Mouse (Mus musculus): Measurements from ENCODE around the gene Cilp2.

The Cilp2 gene

DNA sequence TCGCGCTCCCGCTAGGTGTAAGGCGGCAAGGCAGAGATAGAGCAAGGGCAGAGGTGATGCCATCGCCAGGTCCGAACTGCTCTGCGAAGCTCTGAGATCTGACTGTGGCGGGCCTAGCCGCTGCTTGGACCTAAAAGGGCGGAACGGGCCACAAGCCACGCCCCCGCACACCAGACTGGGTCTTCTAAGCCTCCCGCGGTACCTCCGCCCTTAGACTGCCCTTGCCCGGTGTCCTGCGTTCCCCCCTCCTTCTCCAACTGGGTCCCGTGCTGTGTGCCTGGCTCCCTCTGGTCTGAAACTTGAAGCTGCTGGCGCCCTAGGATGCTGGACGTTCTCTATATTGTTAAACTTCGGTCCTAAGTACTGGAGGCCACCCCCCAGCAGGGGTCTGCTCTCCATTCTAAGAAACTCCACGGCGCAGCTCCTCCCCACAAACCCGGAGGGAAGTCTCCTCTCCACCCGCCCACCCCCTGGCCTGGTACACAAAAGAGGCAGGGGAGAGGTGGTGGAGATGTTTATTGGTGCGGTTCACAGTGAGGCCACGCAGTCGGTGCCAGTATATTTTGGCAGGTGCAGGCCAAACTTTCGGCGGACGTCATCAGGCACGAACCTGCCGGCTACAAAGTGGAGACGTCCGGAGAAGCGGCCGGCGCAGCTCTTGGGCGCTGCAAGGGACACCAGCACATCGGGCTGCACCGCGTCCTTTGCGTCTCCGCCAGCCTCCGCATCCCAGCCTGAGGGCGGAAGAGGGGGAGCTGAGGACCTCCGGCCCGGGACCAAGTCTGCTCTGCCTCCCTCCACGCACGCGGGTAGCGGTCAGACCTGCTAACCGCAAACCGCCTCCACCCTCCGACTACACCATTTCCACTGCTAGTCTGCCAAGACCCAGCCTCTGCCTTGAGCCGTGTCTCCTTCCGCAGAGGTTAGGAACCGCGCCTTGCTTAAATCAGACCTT lies at the start of gene Cilp2:
TSS of gene Cilp2 (minus strand) at position 399 of the 955 bp plus-strand sequence.
- DNase-seq (ENCODE audit: low read depth in 2 of 2, low spot score in 2 of 2) = no peak

DNA sequence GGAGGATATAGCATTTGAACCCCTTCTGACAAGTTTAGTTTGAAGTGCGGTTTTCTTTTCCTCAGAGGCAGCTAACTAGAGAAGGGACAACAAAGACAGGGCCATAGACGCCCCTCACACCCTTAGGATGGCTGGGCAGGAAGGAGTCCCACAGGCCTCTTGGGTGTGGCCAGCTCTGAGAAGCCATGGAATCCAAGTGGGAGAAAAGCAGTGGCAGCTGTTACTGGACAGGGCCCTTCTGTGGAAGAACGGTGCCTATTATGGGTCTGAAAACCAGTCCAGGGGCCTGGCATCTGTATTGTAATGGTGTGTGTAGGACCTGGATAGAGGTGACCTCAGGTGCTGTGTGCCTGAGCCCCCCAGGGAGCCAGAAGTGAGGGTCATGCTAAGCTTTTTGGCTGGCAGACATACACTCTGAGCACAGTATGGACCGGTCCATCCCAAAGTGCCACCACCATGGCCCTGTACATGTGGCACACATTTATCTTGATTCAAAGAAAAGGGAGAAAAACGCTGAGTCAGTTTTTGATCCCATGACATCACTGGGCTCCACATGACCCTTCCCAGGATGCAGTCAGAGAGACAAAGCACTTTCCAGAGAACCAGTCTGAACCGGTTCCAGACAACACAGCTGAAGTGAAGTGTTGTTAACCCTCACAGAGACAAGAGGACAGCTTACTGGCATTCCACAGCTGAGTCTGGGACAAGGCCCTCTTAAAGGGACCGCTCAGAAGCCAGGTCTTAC lies 48.7 kb upstream of the Cilp2 start:
- DNase-seq (ENCODE audit: low read depth in 2 of 2, low spot score in 2 of 2) = no peak

GRCm38 (mm10) chr8:69935431-69935830 lies 47.9 kb upstream of the Cilp2 start:
- DNase-seq (ENCODE audit: low read depth in 2 of 2, low spot score in 2 of 2) = no peak

DNA sequence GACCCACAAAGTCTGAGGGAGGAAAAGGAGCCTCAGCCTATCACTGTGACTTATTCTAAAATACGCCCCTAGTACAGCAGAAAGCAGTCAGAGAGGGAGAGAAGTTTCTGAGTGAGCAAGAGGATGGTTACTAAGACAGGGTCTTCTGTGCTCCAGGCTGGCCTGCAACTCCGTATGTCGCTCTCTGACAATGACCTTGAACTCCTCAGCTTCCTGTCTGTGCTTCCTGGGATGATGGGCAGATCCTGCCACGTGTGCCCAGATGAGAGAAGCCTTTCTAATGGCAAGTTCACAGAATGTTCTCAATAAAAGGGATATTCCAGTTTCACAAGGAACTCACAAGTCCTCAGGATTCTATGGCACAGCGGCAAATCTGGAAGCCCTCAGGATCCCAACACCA lies 47.1 kb upstream of the Cilp2 start:
- DNase-seq (ENCODE audit: low read depth in 2 of 2, low spot score in 2 of 2) = no peak

- no peak for DNase-seq (ENCODE audit: low read depth in 2 of 2, low spot score in 2 of 2)
Measured at GRCm38 (mm10) chr8:69933811-69934210, 46.3 kb upstream of the Cilp2 start.

DNA sequence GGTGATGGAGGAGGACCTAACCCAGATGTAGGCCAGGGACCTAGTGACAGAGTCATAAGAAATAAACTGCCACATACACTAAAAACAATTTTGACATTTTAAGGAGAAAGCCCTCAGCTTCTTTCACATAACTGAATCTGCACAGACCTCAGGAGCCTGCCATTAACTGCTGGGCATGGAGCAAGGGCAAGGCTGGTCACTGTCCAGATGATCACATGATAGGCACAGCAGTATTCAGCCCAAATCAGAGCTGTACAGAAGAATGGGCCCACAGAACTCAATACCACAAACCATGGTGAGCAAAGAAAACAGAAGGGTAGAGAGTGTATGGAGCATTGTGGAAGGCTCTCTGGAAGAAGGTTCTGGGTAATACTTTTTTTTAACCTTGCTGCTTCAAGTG lies 39.4 kb upstream of the Cilp2 start:
- DNase-seq (ENCODE audit: low read depth in 2 of 2, low spot score in 2 of 2) = no peak

DNA sequence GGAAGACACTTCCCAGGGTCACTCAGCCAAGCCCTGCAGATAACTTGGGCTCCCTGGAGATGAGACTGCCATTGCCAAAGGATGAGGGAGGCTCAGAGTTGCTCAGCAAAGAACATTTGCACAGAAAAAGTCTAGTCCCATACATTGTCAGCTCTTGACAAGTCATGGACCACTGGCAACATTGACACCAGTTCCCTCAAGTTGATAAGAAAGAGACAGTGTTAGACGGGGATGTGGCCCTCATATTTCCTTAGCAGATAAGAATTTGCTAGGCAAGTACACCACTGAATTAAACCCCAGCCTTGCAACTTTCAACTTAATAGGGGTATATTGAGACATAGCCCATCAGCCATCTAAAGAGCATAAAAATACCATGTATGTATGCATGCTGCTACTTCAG lies 36.5 kb upstream of the Cilp2 start:
- no peak for DNase-seq (ENCODE audit: low read depth in 2 of 2, low spot score in 2 of 2)

DNA sequence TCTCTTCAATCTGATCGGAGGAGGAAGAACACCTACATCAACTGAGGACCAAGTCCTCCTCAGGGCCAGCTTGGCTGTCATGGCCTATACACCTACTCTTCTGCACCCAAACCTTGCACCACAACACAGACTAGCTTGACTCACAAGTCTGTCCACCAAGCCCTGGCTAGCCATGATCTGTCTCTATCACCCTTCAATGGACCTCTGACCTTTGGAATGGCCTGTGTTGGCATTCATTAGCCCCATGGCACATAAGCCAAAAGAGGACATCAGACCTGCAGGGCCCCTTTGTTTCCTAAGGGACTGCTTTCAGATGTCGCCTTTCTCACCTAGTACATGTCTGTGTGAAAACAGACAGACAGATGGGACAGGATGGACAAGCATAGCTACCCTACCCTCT lies 33.7 kb upstream of the Cilp2 start:
- DNase-seq (ENCODE audit: low read depth in 2 of 2, low spot score in 2 of 2) = no peak

- peak; percentile 61 to 80 for DNase-seq (ENCODE audit: low read depth in 2 of 2, low spot score in 2 of 2)
Measured at GRCm38 (mm10) chr8:69919876-69920662, 32.6 kb upstream of the Cilp2 start.

DNA sequence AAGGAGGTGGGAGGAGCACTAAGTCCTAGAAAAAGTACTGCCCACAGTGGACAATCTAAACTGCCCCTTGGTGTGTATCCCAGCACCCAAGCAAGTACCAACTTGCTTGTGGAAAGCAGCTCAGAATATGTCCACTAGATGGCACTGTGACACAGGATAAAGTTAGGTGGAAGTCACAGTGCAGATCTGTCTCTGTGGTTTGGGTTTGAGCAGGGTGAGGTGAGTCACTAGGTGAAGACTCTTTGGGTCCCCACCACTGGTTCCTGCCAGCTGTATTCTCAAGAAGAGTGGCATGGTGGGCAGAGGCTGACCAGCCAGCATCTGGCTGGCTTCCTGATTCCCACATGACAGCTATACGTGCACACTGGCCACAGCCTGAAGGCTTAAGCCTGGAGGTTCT lies 31.5 kb upstream of the Cilp2 start:
- DNase-seq (ENCODE audit: low read depth in 2 of 2, low spot score in 2 of 2) = peak; percentile 81 to 89

DNA sequence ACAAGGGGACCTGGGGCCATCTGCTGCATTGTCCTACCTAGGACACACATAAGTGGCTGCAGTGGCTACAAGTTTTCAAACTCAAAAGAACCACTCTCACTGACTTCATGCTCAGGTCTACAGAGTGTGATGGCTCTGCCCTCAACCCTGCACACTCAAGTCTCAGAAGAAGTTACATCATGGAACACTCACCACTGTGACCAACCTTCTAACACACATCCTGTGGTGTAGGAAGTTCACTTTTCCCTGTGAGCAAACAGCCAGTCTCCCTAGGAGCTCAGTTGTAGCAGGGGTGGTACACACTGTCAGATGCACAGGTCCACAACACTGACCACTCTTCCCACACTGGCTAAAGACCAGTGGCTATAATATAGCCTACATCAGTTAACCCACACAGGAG lies 31.0 kb upstream of the Cilp2 start:
- no peak for DNase-seq (ENCODE audit: low read depth in 2 of 2, low spot score in 2 of 2)

- DNase-seq (ENCODE audit: low read depth in 2 of 2, low spot score in 2 of 2) = no peak
Measured at GRCm38 (mm10) chr8:69915748-69916147, 28.3 kb upstream of the Cilp2 start.

DNA sequence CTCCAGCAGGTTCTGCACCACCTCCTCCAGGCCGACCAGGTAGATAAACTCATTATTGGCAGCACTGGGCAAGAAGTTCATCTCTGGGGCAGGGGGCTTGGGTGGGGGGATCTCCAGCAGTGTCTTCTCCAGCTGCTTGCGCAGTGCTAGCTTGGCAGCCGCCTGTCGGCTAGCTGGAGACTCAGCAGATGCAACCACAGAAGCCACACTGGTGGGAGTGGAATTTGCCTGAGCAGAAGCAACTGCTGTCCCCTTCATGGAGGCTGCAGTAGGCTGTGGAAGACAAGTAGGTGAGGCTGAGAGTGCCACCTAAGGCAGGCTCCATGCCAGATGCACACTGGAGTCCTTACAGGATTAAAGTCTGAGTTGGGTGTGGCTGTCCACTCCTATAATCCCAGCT lies 27.0 kb upstream of the Cilp2 start:
- DNase-seq (ENCODE audit: low read depth in 2 of 2, low spot score in 2 of 2) = no peak

GRCm38 (mm10) chr8:69912478-69913074 lies 25.1 kb upstream of the Cilp2 start:
- DNase-seq (ENCODE audit: low read depth in 2 of 2, low spot score in 2 of 2) = no peak

GRCm38 (mm10) chr8:69911917-69912316 lies 24.4 kb upstream of the Cilp2 start:
- no peak for DNase-seq (ENCODE audit: low read depth in 2 of 2, low spot score in 2 of 2)

- no peak for DNase-seq (ENCODE audit: low read depth in 2 of 2, low spot score in 2 of 2)
Measured at GRCm38 (mm10) chr8:69907106-69907505, 19.6 kb upstream of the Cilp2 start.

DNA sequence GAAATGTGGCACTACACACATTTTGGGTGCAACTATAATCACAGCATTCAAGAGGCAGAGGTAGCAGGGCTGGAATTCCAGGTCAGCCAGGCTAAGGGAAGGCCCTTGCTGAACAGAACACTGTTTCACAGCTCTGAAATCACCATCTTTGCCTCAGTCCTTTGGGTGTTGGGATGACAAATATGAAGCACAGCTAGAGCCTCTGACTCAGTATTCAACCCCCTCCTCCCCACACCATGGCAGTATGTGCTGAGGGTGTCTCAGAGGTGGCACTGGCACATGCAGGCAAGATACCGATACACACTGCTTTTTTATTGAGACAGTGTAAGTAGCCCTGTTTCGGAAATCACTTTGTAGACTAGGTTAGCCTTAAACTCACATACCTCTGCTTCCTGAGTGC lies 18.8 kb upstream of the Cilp2 start:
- DNase-seq (ENCODE audit: low read depth in 2 of 2, low spot score in 2 of 2) = no peak

GRCm38 (mm10) chr8:69904096-69904495 lies 16.6 kb upstream of the Cilp2 start:
- no peak for DNase-seq (ENCODE audit: low read depth in 2 of 2, low spot score in 2 of 2)

GRCm38 (mm10) chr8:69903063-69903542 lies 15.6 kb upstream of the Cilp2 start:
- peak; percentile 94 to 95 for DNase-seq (ENCODE audit: low read depth in 2 of 2, low spot score in 2 of 2)

- peak in 1 of 2 experiments; percentile 37 for DNase-seq (ENCODE audit: low read depth in 2 of 2, low spot score in 2 of 2)
Measured at GRCm38 (mm10) chr8:69902163-69903062, 14.9 kb upstream of the Cilp2 start, which contains the start of the genes Tssk6, Ndufa13 and Yjefn3. Tssk6 (plus strand) TSS chr8:69902184. Ndufa13 (minus strand) TSS chr8:69902558. Yjefn3 (minus strand) TSS chr8:69902712.

Measured in CD8-positive naive resting alpha-beta T cell, adult 2 months (primary cell).